Mouse (Mus musculus) lung, postnatal 0 days (tissue): ENCODE measurements at regions not wholly inside any gene's neighbourhood (a gene's known extent, or its start where the extent isn't known, plus 50 kb on each side); places are given as distances from the start of the nearest gene placed in this dataset.

Source experiments
- CTCF ChIP-seq: IDR thresholded peaks from 2 replicates; pipeline ENCODE4 v1.5.1; 2016; ENCODE audit warnings: antibody characterized with exemption, mild to moderate bottlenecking
- EP300 ChIP-seq: IDR thresholded peaks from 2 replicates; pipeline ENCODE4 v1.6.1; 2016; ENCODE audit warnings: antibody characterized with exemption, mild to moderate bottlenecking, control low read depth

DNA sequence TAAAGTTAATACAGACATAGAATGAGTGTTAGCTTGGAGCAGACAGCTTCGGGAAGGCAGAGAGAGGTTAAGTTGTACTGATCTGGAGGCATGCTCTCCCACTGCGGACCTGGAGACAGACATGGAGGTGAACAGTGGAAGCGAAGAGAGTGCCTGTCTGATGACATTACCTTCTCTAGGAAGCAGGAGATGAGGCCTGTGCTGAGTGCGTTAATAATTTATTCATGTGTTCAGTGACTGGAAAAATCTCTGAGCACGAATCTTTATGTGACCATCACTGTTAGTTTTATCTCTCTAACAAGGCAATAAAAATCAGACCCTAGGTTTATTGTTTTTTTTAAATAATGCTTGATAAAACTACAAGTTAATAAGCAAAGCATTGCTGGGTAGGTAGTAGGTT is 504.7 kb upstream of the Nr5a2 start:
- no peak for TF ChIP-seq CTCF
- TF ChIP-seq EP300: no peak
